Mouse (Mus musculus) embryonic facial prominence, embryonic 14.5 days (tissue): Measurements from ENCODE around the gene Fhad1. TPM values are rescaled to one million over a fixed set of nuclear protein-coding genes. Genes with fewer than 3 reads are reported as not detected.

ENCODE experiments used
- ATAC-seq: fragments of 200-750 bp; cut with Nextera tagmentation; 2 replicates; pipeline ENCODE4 v1.8.0; 2017; ENCODE audit warnings: low read depth, moderate number of reproducible peaks, moderate TSS enrichment
- DNase-seq: peaks from one replicate; pipeline ENCODE4 v3.0.0-alpha.2; 2015; ENCODE audit warnings: low spot score
- H3K27ac ChIP-seq: fragments of 300-500 bp; sonication (generic); replicated peaks from 2 replicates; pipeline ENCODE4 v1.5.1; 2014; ENCODE audit warnings: low read depth, mild to moderate bottlenecking, low read length, moderate library complexity
- H3K27me3 ChIP-seq: fragments of 300-500 bp; sonication (generic); replicated peaks from 2 replicates; pipeline ENCODE4 v1.6.1; 2014; ENCODE audit warnings: low read length; ENCODE audit not compliant: control insufficient read depth, insufficient read depth
- H3K36me3 ChIP-seq: fragments of 300-500 bp; sonication (generic); 2 replicates; pipeline ENCODE4 v1.6.1; 2014; ENCODE audit warnings: low read length, mixed read lengths; ENCODE audit not compliant: control insufficient read depth, insufficient read depth
- H3K4me1 ChIP-seq: fragments of 300-500 bp; sonication (generic); 2 replicates; pipeline ENCODE4 v1.6.1; 2014; ENCODE audit warnings: antibody characterized with exemption, low read length; ENCODE audit not compliant: control insufficient read depth, insufficient read depth
- H3K4me2 ChIP-seq: fragments of 300-500 bp; sonication (generic); 2 replicates; pipeline ENCODE4 v1.6.1; 2014; ENCODE audit warnings: low read depth, mild to moderate bottlenecking, low read length, moderate library complexity, mixed read lengths
- H3K4me3 ChIP-seq: fragments of 300-500 bp; sonication (generic); 2 replicates; pipeline ENCODE4 v1.5.1; 2014; ENCODE audit warnings: low read depth, mild to moderate bottlenecking, low read length
- H3K9ac ChIP-seq: fragments of 300-500 bp; sonication (generic); 2 replicates; pipeline ENCODE4 v1.6.1; 2014; ENCODE audit warnings: low read depth, mild to moderate bottlenecking, low read length, moderate library complexity, mixed read lengths
- H3K9me3 ChIP-seq: fragments of 300-500 bp; sonication (generic); 2 replicates; pipeline ENCODE4 v1.6.1; 2016; ENCODE audit warnings: low read length; ENCODE audit not compliant: control insufficient read depth
- WGBS: fragments of 180-500 bp; shearing (Covaris S2); extraction: QIAGEN DNeasy Blood & Tissue Kit; methylation state at CpG from one replicate; pipeline ENCODE4 v1.1.7; 2014; 5-methylcytosine and 5-hydroxymethylcytosine counted together
- polyA plus RNA-seq: library from polyadenylated mRNA; unstranded; fragments of >200 nt; fragmentation: Nextera tagmentation; extraction: Ambion mirVana; gene quantifications from 2 replicates; pipeline ENCODE4 v1.2.1, GENCODE M21; 2014

The Fhad1 gene
- polyA plus RNA-seq, 1 experiment from 2014 or later: 6.8 TPM

GRCm38 (mm10) chr4:141957740-141958139 is 57.1 kb downstream of the Fhad1 start:
- no peak overlapping the region for H3K27ac ChIP-seq
- ATAC-seq: peak; percentile 4; the same call in 1 of the 2 replicates

GRCm38 (mm10) chr4:141956931-141957330 is 58.0 kb downstream of the Fhad1 start:
- no peak overlapping the region for H3K4me3 ChIP-seq
- peaks cover 7% of the 10 kb centered on the region; the same call in 1 of the 2 replicates for H3K9me3 ChIP-seq
- H3K36me3 ChIP-seq: no peaks in the 10 kb centered on the region
- no peak for DNase-seq
- H3K4me2 ChIP-seq: no peak overlapping the region
- H3K27me3 ChIP-seq: no peaks in the 10 kb centered on the region
- no peak overlapping the region for H3K9ac ChIP-seq
- H3K27ac ChIP-seq: no peak overlapping the region
- H3K4me1 ChIP-seq: 0 out of 2 replicates have a peak, but pooled peaks cover 5% of the 10 kb centered on the region
- 89% methylated on average over 5 of the region's 5 CpGs for WGBS
- ATAC-seq: no peak

More at GRCm38 (mm10) chr4:141957740-141958139, 57.1 kb downstream of the Fhad1 start:
- H3K4me2 ChIP-seq: 0 out of 2 replicates have a peak overlapping the region, but pooled peaks have one; percentile 5
- 28% methylated on average over 11 of the region's 11 CpGs for WGBS
- no peak for DNase-seq
- no peaks in the 10 kb centered on the region for H3K27me3 ChIP-seq
- H3K9me3 ChIP-seq: peaks cover 9% of the 10 kb centered on the region; the same call in 1 of the 2 replicates
- no peak overlapping the region for H3K4me3 ChIP-seq
- 0 out of 2 replicates have a peak, but pooled peaks cover 5% of the 10 kb centered on the region for H3K4me1 ChIP-seq
- H3K9ac ChIP-seq: no peak overlapping the region
- H3K36me3 ChIP-seq: no peaks in the 10 kb centered on the region

DNA sequence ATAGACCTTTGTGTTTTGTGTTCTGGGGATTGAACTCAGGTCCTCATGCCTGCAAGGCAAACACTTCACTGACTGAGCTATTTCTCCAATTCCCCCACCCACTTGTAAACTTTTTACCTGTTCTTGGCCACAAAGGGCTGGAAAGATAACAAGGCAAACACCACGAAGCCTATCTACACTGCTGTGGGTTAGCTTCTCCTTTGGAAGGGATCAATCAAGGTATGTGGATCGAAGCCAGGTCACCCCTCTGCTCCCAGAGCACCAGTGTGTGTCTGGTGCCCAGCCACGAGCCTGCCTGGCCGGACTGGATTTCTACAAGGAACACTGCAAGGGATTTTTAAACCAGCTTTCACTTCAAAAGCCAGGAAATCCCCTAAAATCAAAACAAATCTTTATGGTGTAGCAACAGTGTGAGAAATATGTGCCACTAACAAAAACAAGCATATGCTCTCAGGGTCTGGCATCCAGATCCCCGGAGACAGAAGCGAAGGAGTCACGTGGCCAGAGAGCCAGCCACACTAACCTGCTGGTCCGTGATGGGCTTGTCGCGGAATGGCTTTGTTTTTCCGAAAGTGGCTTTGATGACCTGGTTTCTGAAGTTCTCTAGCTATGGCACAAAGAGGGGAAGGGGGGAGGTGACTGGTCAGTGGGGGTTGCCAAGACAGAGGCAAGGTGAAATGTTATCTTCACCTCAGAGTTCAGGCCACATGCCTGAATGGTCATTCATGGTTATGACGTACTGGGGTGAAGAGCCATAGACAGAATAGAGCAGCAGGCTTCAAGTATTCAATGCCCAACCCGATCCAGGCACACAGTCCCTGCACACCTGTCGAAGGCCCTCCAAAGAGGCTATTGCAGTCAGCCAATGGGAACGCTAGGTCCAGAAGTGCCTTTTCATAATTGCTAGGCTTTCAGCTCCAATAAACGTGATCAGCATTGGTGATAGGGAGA is 59.8 kb downstream of the Fhad1 start:
- 55% methylated on average over 16 of the region's 16 CpGs for WGBS
- no peaks in the 10 kb centered on the region for H3K9me3 ChIP-seq
- no peaks in the 10 kb centered on the region for H3K36me3 ChIP-seq
- no peak overlapping the region for H3K4me3 ChIP-seq
- no peak overlapping the region for H3K4me2 ChIP-seq
- no peak overlapping the region for H3K9ac ChIP-seq
- ATAC-seq (no peak), DNase-seq (peak; percentile 29)
- no peaks in the 10 kb centered on the region for H3K27me3 ChIP-seq
- H3K27ac ChIP-seq: no peak overlapping the region
- 0 out of 2 replicates have a peak, but pooled peaks cover 5% of the 10 kb centered on the region for H3K4me1 ChIP-seq

- H3K9ac ChIP-seq: no peak overlapping the region
- 65% methylated on average over 6 of the region's 6 CpGs for WGBS
- no peak for ATAC-seq
Observed at GRCm38 (mm10) chr4:141953859-141954258, 61.0 kb downstream of the Fhad1 start.

GRCm38 (mm10) chr4:141953291-141953690 is 61.6 kb downstream of the Fhad1 start:
- ATAC-seq: no peak

More at GRCm38 (mm10) chr4:141953859-141954258, 61.0 kb downstream of the Fhad1 start:
- no peak for DNase-seq
- no peak overlapping the region for H3K4me3 ChIP-seq
- no peaks in the 10 kb centered on the region for H3K9me3 ChIP-seq
- 0 out of 2 replicates have a peak, but pooled peaks cover 5% of the 10 kb centered on the region for H3K4me1 ChIP-seq
- no peak overlapping the region for H3K4me2 ChIP-seq
- H3K36me3 ChIP-seq: no peaks in the 10 kb centered on the region
- no peak overlapping the region for H3K27ac ChIP-seq
- no peaks in the 10 kb centered on the region for H3K27me3 ChIP-seq

GRCm38 (mm10) chr4:141952824-141953223 is 62.1 kb downstream of the Fhad1 start:
- Histone ChIP-seq H3K27me3 (no peaks in the 10 kb centered on the region), H3K4me1 (0 out of 2 replicates have a peak, but pooled peaks cover 5% of the 10 kb centered on the region), H3K27ac (no peak overlapping the region; the same call in 1 of the 2 replicates), H3K36me3 (no peaks in the 10 kb centered on the region), H3K4me2 (no peak overlapping the region), H3K9ac (no peak overlapping the region), H3K4me3 (no peak overlapping the region), H3K9me3 (no peaks in the 10 kb centered on the region)
- no peak for DNase-seq
- no peak for ATAC-seq
- WGBS: 62% methylated on average over 5 of the region's 5 CpGs

More at GRCm38 (mm10) chr4:141953291-141953690, 61.6 kb downstream of the Fhad1 start:
- Histone ChIP-seq H3K4me1 (0 out of 2 replicates have a peak, but pooled peaks cover 5% of the 10 kb centered on the region), H3K9ac (no peak overlapping the region), H3K4me2 (no peak overlapping the region), H3K9me3 (no peaks in the 10 kb centered on the region), H3K27me3 (no peaks in the 10 kb centered on the region), H3K4me3 (no peak overlapping the region), H3K36me3 (no peaks in the 10 kb centered on the region), H3K27ac (no peak overlapping the region; the same call in 1 of the 2 replicates)
- DNase-seq: no peak
- 83% methylated on average over 9 of the region's 9 CpGs for WGBS

DNA sequence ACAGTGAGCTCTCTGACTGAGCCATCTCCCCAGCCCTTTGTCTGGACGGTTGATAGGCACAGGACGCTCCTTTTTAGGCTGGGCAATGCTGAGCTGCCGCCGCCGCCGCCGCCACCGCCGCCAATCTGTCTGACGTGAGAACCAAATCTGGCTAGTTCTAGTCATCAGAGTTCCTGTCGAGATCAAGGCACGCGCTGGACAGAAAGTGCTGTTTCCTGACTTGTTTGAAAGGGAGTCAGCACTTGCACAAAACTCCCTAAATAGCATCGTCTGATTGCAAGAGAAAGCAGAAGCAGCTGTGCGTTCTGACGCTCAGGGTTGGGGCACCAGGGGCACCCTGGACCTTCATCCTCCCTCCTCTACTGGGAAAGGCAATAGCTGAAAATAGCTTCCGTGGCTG is 62.8 kb downstream of the Fhad1 start:
- no peak for ATAC-seq
- no peak overlapping the region for H3K4me2 ChIP-seq
- no peaks in the 10 kb centered on the region for H3K9me3 ChIP-seq
- no peaks in the 10 kb centered on the region for H3K27me3 ChIP-seq
- H3K4me1 ChIP-seq: 0 out of 2 replicates have a peak, but pooled peaks cover 5% of the 10 kb centered on the region
- H3K27ac ChIP-seq: no peak overlapping the region; the same call in 1 of the 2 replicates
- H3K9ac ChIP-seq: no peak overlapping the region
- no peaks in the 10 kb centered on the region for H3K36me3 ChIP-seq
- no peak overlapping the region for H3K4me3 ChIP-seq
- DNase-seq: no peak
- WGBS: 55% methylated on average over 16 of the region's 17 CpGs

- DNase-seq: peak; percentile 54
- Histone ChIP-seq H3K27me3 (no peaks in the 10 kb centered on the region), H3K4me2 (no peak overlapping the region; the same call in 1 of the 2 replicates), H3K27ac (no peak overlapping the region), H3K9ac (no peak overlapping the region), H3K4me1 (0 out of 2 replicates have a peak, but pooled peaks cover under 1% of the 10 kb centered on the region), H3K36me3 (no peaks in the 10 kb centered on the region), H3K4me3 (no peak overlapping the region), H3K9me3 (no peaks in the 10 kb centered on the region)
- 54% methylated on average over 13 of the region's 13 CpGs for WGBS
- ATAC-seq: peak; percentile 41; the same call in 1 of the 2 replicates
Observed at GRCm38 (mm10) chr4:141949436-141949835, 65.4 kb downstream of the Fhad1 start.
